Mouse (Mus musculus): ENCODE data around the gene Ccnd2. TPM values are rescaled to one million over a fixed set of nuclear protein-coding genes. Genes with fewer than 3 reads are reported as not detected.
A peak's percentile ranks its signal among the peaks of the same experiment; 100 is the strongest.

Gene Ccnd2
- total and polyA plus RNA-seq, 2 experiments from 2014 or later, result 44.1 to 467 TPM

GRCm38 (mm10) chr6:127108368-127109060, 43.5 kb downstream of the Ccnd2 start:
- ATAC-seq, result no peak
- H3K36me3 ChIP-seq (ENCODE audit: insufficient read depth), result no peaks in the 10 kb centered on the region

GRCm38 (mm10) chr6:127107413-127107812, 44.6 kb downstream of the Ccnd2 start:
- H3K36me3 ChIP-seq (ENCODE audit: insufficient read depth), result no peaks in the 10 kb centered on the region
- ATAC-seq (no peak), DNase-seq (no peak)
- H3K4me2 ChIP-seq (ENCODE audit: low read depth), result no peak overlapping the region
- TF ChIP-seq CTCF (IDR thresholded peaks at IDR 0.05; ENCODE audit: low read depth), result no peak
- no peak overlapping the region for H3K4me3 ChIP-seq (ENCODE audit: low read depth, low read length)
- no peak overlapping the region for H3K27ac ChIP-seq (ENCODE audit: low read depth, low read length)
- H3K9me3 ChIP-seq (ENCODE audit: low read length), result no peaks in the 10 kb centered on the region
- H3K4me1 ChIP-seq (ENCODE audit: insufficient read depth), result no peaks in the 10 kb centered on the region
- H3K27me3 ChIP-seq (ENCODE audit: insufficient read depth, low read length), result no peaks in the 10 kb centered on the region
- H3K9ac ChIP-seq, result no peak overlapping the region

More at GRCm38 (mm10) chr6:127108368-127109060, 43.5 kb downstream of the Ccnd2 start:
- no peak for TF ChIP-seq CTCF (IDR thresholded peaks at IDR 0.05; ENCODE audit: low read depth)
- H3K9ac ChIP-seq, result peak overlapping the region; percentile 48
- 43% methylated on average over 20 of the region's 20 CpGs for WGBS
- peak overlapping the region; percentile 74 for H3K4me2 ChIP-seq (ENCODE audit: low read depth)
- no peaks in the 10 kb centered on the region for H3K4me1 ChIP-seq (ENCODE audit: insufficient read depth)
- DNase-seq, result no peak
- H3K9me3 ChIP-seq (ENCODE audit: low read length), result no peaks in the 10 kb centered on the region
- no peaks in the 10 kb centered on the region for H3K27me3 ChIP-seq (ENCODE audit: insufficient read depth, low read length)
- no peak overlapping the region for H3K27ac ChIP-seq (ENCODE audit: low read depth, low read length)
- peak overlapping the region; percentile 67 for H3K4me3 ChIP-seq (ENCODE audit: low read depth, low read length)

GRCm38 (mm10) chr6:127106726-127107125, 45.3 kb downstream of the Ccnd2 start:
- no peaks in the 10 kb centered on the region for H3K36me3 ChIP-seq (ENCODE audit: insufficient read depth)
- no peak overlapping the region for H3K4me2 ChIP-seq (ENCODE audit: low read depth)
- DNase-seq, result no peak
- no peaks in the 10 kb centered on the region for H3K9me3 ChIP-seq (ENCODE audit: low read length)
- no peaks in the 10 kb centered on the region for H3K4me1 ChIP-seq (ENCODE audit: insufficient read depth)
- no peak overlapping the region for H3K9ac ChIP-seq
- H3K27ac ChIP-seq (ENCODE audit: low read depth, low read length), result no peak overlapping the region
- no peak overlapping the region for H3K4me3 ChIP-seq (ENCODE audit: low read depth, low read length)
- H3K27me3 ChIP-seq (ENCODE audit: insufficient read depth, low read length), result no peaks in the 10 kb centered on the region
- ATAC-seq, result no peak
- WGBS, result 52% methylated on average over 5 of the region's 5 CpGs
- no peak for TF ChIP-seq CTCF (IDR thresholded peaks at IDR 0.05; ENCODE audit: low read depth)

GRCm38 (mm10) chr6:127106189-127106588, 45.8 kb downstream of the Ccnd2 start:
- WGBS, result 81% methylated on average over 5 of the region's 5 CpGs
- Histone ChIP-seq H3K9me3 (ENCODE audit: low read length) (no peaks in the 10 kb centered on the region), H3K4me1 (ENCODE audit: insufficient read depth) (no peaks in the 10 kb centered on the region), H3K27me3 (ENCODE audit: insufficient read depth, low read length) (no peaks in the 10 kb centered on the region), H3K27ac (ENCODE audit: low read depth, low read length) (no peak overlapping the region), H3K4me2 (ENCODE audit: low read depth) (no peak overlapping the region), H3K9ac (no peak overlapping the region), H3K36me3 (ENCODE audit: insufficient read depth) (peaks cover 4% of the 10 kb centered on the region; the same call in 1 of the 2 replicates), H3K4me3 (ENCODE audit: low read depth, low read length) (no peak overlapping the region)
- DNase-seq (no peak), ATAC-seq (no peak)
- no peak for TF ChIP-seq CTCF (IDR thresholded peaks at IDR 0.05; ENCODE audit: low read depth)

- Histone ChIP-seq H3K27ac (ENCODE audit: low read depth, low read length) (no peak overlapping the region), H3K36me3 (ENCODE audit: insufficient read depth) (peaks cover 13% of the 10 kb centered on the region; the same call in 1 of the 2 replicates), H3K9ac (no peak overlapping the region), H3K4me3 (ENCODE audit: low read depth, low read length) (no peak overlapping the region), H3K27me3 (ENCODE audit: insufficient read depth, low read length) (no peaks in the 10 kb centered on the region), H3K9me3 (ENCODE audit: low read length) (no peaks in the 10 kb centered on the region), H3K4me1 (ENCODE audit: insufficient read depth) (no peaks in the 10 kb centered on the region), H3K4me2 (ENCODE audit: low read depth) (no peak overlapping the region)
- ATAC-seq (no peak), DNase-seq (peak; percentile 48)
- 65% methylated on average over 6 of the region's 6 CpGs for WGBS
- TF ChIP-seq CTCF (IDR thresholded peaks at IDR 0.05; ENCODE audit: low read depth), result peak; percentile 69
These were observed 46.9 kb downstream of the Ccnd2 start for GRCm38 (mm10) chr6:127105107-127105506.

GRCm38 (mm10) chr6:127104396-127105029, 47.5 kb downstream of the Ccnd2 start:
- Histone ChIP-seq H3K27ac (ENCODE audit: low read depth, low read length) (no peak overlapping the region), H3K4me2 (ENCODE audit: low read depth) (no peak overlapping the region), H3K4me1 (ENCODE audit: insufficient read depth) (no peaks in the 10 kb centered on the region), H3K27me3 (ENCODE audit: insufficient read depth, low read length) (no peaks in the 10 kb centered on the region), H3K4me3 (ENCODE audit: low read depth, low read length) (no peak overlapping the region), H3K36me3 (ENCODE audit: insufficient read depth) (peaks cover 13% of the 10 kb centered on the region; the same call in 1 of the 2 replicates), H3K9me3 (ENCODE audit: low read length) (no peaks in the 10 kb centered on the region), H3K9ac (no peak overlapping the region)
- ATAC-seq (no peak), DNase-seq (no peak)
- TF ChIP-seq CTCF (IDR thresholded peaks at IDR 0.05; ENCODE audit: low read depth), result no peak
- WGBS, result 88% methylated on average over 7 of the region's 7 CpGs

Data from forebrain, postnatal 0 days (tissue).